Mouse (Mus musculus): ENCODE results near the gene Pepd. TPM values are rescaled to one million over a fixed set of nuclear protein-coding genes. Genes with fewer than 3 reads are reported as not detected.

Pepd gene
- polyA plus RNA-seq (2014; fragmentation: Illumina TruSeq; extraction: RNeasy Lipid Tissue Mini Kit (QIAGEN cat#74804); ENCODE audit: low read depth, low replicate concordance) = 24.3 TPM

GRCm38 (mm10) chr7:34911919-34912897 is at the start of gene Pepd:
Gene Pepd, plus strand, starts transcription at chr7:34912379.

GRCm38 (mm10) chr7:35056436-35056864 is 144.3 kb downstream of the Pepd start, which contains the start of gene Cebpg:
Gene Cebpg, minus strand, starts transcription at chr7:35056573.

Other genes with a start within 250 kb of the Pepd start
- not detected for gene Chst8, start 99.7 kb upstream of the Pepd start, polyA plus RNA-seq (2014; fragmentation: Illumina TruSeq; extraction: RNeasy Lipid Tissue Mini Kit (QIAGEN cat#74804); ENCODE audit: low read depth, low replicate concordance)
- gene Cebpg, start 144.2 kb downstream of the Pepd start, polyA plus RNA-seq (2014; fragmentation: Illumina TruSeq; extraction: RNeasy Lipid Tissue Mini Kit (QIAGEN cat#74804); ENCODE audit: low read depth, low replicate concordance) = 14.5 TPM
- 6.9 TPM for gene Cebpa, start 206.9 kb downstream of the Pepd start, polyA plus RNA-seq (2014; fragmentation: Illumina TruSeq; extraction: RNeasy Lipid Tissue Mini Kit (QIAGEN cat#74804); ENCODE audit: low read depth, low replicate concordance)